Mouse (Mus musculus) left cerebral cortex, postnatal 36 days (tissue): ENCODE data around the gene Mfap3. TPM values are rescaled to one million over a fixed set of nuclear protein-coding genes. Genes with fewer than 3 reads are reported as not detected.

Source experiments
- DNase-seq, 2 experiments: peaks; one replicate each; pipeline ENCODE4 v3.0.0; 2021 to 2022; ENCODE audit warnings: low spot score in 2 of 2, mixed read lengths in 1 of 2
- intact Hi-C: fragments of 180-260 bp; cut with DNase I; formaldehyde crosslinking; loops from one replicate; pipeline ENCODE4 v1.15.1; 2025
- total RNA-seq, 2 experiments: library from RNA; stranded (reverse); gene quantifications; 2 replicates each; pipeline ENCODE4 v1.2.3; 2021

Mfap3 gene
- total RNA-seq: 10 to 100 TPM; 20.9 to 26.4 TPM

- intact Hi-C loops: no loop called here
- DNase-seq: peak; percentile 89 to 90
Observed at GRCm38 (mm10) chr11:57518091-57518750, at the start of gene Mfap3, which contains the start of gene Fam114a2. Gene Mfap3, plus strand, starts transcription at chr11:57518664. Gene Fam114a2, minus strand, starts transcription at chr11:57518617.

- intact Hi-C loops: loop anchor here (5.0 to 10.0 kb wide), 3 partner anchors 154 to 1336 kb away; partner anchors contain the start of gene Gria1
- no peak for DNase-seq
Observed at GRCm38 (mm10) chr11:57468706-57469105, 49.8 kb upstream of the Mfap3 start.

DNA sequence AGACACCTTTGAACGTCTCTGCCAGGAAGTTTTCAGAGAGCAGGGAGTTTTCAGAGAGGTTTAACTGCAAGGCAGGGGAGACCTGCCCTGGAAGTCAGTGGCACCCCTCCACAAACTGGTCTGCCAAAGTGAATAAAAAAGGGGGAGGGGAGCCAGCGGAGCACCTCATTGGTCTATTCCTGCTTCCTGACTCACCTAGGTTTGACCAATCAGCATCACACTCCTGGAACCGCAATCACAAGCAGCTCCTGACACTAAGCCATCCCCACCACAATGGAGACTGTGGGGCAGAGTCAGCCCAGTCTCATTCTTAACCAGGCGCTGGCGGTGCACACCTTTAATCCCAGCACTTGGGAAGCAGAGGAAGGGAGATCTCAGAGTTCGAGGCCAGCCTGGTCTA lies 48.4 kb upstream of the Mfap3 start:
- intact Hi-C loops: no loop called here
- DNase-seq: no peak

DNA sequence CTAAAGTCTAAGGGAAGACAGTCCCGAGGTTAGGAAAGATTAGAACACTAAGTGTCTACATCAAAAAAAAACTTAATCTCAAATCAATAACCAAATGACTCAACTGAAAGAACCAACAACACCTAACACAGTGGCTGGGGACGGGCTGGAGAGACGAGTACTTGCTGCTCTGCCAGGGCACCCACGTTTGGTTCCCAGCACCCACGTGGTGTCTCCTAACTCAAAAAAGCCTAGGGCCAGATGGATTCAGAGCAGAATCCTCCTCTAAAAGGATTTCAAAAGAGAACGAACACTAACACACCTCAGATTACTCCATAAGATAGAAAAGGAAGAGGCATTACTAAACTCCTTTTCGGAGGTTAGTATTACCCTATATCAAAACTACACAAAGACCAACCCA lies 47.5 kb upstream of the Mfap3 start:
- intact Hi-C loops: no loop called here
- no peak for DNase-seq

- peak; percentile 16 to 38 for DNase-seq
- intact Hi-C loops: loop anchor here (2.0 kb wide), 2 partner anchors 304 to 460 kb away; no protein-coding TSS in a partner anchor
Observed at GRCm38 (mm10) chr11:57474296-57474941, 44.0 kb upstream of the Mfap3 start.

GRCm38 (mm10) chr11:57475119-57475518 lies 43.3 kb upstream of the Mfap3 start:
- DNase-seq: peak in 1 of 2 experiments; percentile 41
- intact Hi-C loops: loop anchor here (2.0 kb wide), 2 partner anchors 304 to 460 kb away; no protein-coding TSS in a partner anchor

- no peak for DNase-seq
- intact Hi-C loops: no loop called here
Observed at GRCm38 (mm10) chr11:57478077-57478476, 40.4 kb upstream of the Mfap3 start.

DNA sequence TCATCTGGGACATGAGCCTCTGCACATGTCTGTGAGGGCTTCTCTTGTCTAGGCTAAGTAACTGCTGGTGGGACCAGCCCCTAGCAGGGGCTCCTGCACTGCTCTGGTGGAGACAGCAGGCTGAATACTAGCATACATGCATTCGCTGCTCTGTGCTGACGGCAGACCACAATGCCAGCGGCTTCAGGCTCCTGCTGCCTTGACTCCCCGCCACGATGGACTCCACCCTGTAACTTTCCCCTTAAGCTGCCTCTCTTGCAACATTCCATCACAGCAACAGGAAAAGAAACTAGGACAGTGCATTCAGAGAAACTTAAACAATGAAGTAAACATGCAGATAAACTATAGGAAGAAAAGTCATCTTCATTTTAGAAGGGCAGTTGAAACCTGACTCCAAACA lies 30.0 kb upstream of the Mfap3 start:
- intact Hi-C loops: no loop called here
- DNase-seq: no peak

- DNase-seq: no peak
- intact Hi-C loops: no loop called here
Observed at GRCm38 (mm10) chr11:57496462-57497039, 21.9 kb upstream of the Mfap3 start.

DNA sequence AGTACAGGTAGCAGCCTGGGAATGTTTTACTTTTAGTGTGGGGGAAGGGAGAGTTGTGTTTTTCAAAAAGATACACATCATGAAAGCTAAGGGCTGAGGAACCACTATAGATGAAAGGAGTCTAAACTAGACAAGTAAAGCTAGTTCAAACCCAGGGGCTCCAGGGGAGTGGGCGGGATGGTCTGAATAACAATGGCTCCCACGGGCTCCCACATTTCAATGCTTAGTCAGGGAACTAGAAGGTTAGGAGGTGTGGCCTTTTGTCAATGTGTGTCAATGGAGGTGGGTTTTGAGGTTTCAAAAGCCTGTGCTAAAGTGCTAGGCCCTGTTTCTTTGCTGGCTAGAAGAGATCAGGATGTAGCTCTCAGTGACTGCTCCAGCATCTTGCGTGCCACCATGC lies 20.8 kb upstream of the Mfap3 start:
- intact Hi-C loops: no loop called here
- no peak for DNase-seq

DNA sequence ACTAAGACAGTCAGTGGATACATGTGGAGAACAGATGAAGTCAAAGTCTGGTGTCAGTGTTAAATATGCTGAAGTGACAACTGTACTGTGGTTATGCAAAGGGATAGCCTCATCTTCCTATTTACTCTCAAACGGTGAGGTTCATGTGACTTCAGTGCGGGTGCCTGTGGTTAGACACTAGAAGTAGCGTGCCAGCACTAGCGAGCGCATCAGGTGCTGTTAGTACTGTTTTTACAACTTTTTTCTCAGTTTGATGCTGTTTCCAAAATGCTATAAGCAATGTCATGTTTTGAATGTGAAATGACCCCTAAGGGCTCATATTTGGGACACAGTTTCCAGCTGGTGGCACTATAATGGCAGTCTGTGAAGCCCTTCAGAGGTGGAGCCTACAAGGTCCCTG lies 20.2 kb upstream of the Mfap3 start:
- intact Hi-C loops: no loop called here

DNA sequence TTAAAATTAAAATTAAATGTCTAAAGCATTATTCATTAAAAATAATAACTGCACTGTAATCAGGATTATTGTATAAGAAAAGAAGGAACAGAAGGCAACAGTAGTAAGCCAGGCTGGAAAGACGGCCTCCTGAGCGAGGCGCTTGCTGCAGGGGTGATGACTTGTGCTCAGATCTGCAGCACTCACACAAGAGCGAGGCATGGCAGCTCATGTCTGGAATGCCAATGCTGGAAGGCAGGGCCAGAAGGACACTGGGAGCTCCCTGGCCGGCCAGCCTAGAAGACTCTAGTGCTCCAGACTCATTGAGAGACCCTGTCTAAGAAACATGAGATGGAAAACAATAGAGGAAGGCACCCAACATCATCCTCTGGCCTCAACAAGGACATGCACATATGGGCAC lies 15.3 kb upstream of the Mfap3 start:
- intact Hi-C loops: no loop called here
- no peak for DNase-seq

More for the DNA sequence above, 20.2 kb upstream of the Mfap3 start:
- no peak for DNase-seq

DNA sequence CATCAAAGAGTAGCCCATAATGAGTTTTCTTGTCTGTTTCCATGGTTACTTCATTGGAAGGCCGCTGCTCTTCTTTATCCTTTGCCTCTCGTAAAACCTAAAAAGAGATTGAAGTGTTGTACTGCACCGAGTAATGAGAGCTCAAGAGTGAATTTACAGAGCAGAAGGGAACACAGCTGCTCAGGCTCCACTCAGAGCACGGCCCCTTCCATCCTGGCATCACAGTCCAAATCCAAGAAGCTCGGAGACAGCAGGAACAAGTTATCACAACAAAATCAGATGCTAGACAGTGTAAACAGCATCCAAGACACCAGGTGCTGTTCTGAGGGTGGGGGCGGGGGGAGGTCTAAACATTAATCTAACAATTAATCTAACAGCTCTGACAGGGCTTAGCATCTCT lies 11.6 kb upstream of the Mfap3 start:
- DNase-seq: no peak
- intact Hi-C loops: no loop called here

GRCm38 (mm10) chr11:57515218-57515617 lies 3.2 kb upstream of the Mfap3 start:
- intact Hi-C loops: no loop called here

DNA sequence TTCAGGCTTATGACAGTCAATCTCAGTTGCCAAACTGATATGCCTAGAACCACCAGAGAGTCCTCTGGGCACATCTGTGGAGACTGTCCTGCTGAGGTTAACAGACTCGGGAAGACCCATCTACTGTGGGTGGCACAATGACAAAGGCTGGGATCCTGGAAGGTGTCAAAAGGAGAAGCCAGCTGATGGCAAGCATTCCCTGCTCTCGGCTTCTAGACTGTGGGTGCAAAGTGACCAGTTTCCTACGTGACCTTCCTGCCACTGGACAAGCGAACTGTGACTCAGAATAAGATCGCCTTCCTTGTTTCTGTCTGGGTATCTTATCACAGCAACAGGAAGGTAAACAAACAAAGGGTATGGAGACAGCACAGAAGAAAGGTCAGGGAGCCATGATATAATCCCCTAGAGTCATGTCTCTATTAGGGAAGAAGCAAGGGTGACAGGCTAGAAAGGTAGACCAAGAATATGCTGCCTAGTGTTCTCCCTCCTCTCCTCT lies 1.5 kb upstream of the Mfap3 start:
- intact Hi-C loops: no loop called here

More at GRCm38 (mm10) chr11:57515218-57515617, 3.2 kb upstream of the Mfap3 start:
- DNase-seq: no peak

DNA sequence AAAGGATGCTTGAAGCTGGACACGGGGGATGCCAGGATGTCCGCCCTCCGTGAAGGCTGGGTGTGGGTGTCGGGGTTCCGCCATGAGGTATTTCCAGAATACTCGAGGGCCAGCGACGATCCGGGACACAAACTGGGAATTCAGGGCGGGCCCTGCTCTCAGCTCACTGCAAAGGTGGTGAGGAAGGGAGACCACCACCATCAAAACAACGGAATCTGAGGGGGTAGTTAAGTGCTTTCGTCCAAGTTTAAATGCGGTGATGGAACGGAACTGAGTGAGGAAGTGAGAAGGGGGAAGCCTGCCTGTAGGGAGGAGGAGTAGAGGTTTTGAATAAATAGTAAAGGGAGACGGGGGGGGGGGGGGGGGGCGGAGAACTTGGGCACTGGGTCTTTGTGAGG lies 286 bp downstream of the Mfap3 start:
- DNase-seq: no peak
- intact Hi-C loops: no loop called here

More for the DNA sequence above, 1.5 kb upstream of the Mfap3 start:
- DNase-seq: no peak

DNA sequence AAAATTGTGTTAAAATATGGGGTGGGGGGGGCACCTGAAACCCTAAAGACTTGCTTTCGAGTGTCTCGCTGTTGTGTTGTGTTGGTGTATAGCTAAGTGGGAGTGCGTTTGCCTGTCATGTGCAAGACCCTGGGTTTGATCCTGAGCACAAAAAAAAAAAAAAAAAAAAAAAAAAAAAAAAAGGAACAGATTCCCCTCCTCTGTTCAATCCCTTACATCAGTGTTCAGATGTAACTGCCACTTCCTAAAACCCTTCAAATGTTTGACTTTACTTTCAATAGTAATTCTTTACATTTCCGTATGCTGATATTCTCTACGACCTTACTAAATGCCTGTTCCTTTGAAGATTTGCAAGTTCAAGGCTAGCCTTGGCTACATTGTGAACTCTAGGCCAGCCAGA lies 840 bp downstream of the Mfap3 start:
- DNase-seq: no peak
- intact Hi-C loops: no loop called here

- DNase-seq: no peak
- intact Hi-C loops: no loop called here
Observed at GRCm38 (mm10) chr11:57521206-57521605, 2.7 kb downstream of the Mfap3 start.

- intact Hi-C loops: no loop called here
- DNase-seq: peak; percentile 51 to 59
Observed at GRCm38 (mm10) chr11:57522046-57522445, 3.6 kb downstream of the Mfap3 start.

DNA sequence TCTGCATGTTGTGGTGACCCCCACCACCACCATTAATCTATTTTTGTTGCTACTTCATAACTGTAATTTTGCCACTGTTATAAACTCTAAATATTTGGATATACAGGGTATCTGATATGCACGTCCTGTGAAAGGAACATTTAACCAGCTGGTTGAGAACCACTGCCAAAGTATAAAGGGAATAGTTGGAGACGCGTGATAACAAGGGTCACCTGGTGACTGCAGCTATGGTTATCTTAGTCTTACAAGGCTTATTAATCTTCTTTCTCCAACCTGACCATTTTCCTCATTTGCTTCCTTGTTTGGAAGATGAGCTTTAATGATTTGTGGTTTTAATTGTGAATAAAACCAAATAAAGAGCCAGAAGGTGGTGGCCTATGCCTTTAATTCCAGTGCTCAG lies 5.0 kb downstream of the Mfap3 start:
- intact Hi-C loops: no loop called here
- no peak for DNase-seq

- intact Hi-C loops: no loop called here
Observed at GRCm38 (mm10) chr11:57524597-57524996, 6.1 kb downstream of the Mfap3 start.

More at GRCm38 (mm10) chr11:57524597-57524996, 6.1 kb downstream of the Mfap3 start:
- DNase-seq: no peak
